Mouse (Mus musculus): ENCODE data around the gene Bbs7. TPM values are rescaled to one million over a fixed set of nuclear protein-coding genes. Genes with fewer than 3 reads are reported as not detected.
"Not testable (repeated sequence)": the region's sequence is repeated elsewhere in the genome, so short reads cannot be mapped to it uniquely, and the experiment has no call there.

Bbs7 gene
- polyA plus RNA-seq, 1 experiment: 2.4 TPM

DNA sequence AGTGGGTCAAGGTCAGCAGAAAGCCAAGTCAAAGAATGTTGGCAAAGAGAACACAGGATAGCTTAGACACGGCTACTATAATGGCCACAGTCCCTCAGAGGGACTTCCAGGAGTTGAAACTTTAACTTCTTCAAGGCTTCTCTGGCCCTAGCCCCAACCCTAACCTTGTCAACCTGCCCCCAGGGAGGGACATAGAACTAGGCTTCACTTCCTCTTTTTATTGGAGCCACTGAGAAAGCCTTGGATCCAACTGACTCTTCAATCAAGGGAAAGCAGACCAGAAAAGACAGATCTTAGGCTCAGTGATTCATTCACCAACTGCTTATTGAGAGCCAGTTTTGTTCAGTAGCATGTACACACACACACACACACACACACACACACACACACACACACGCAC, 13.5 kb upstream of the Bbs7 start:
- no peak overlapping the region for H3K4me3 ChIP-seq (ENCODE audit: control insufficient read depth, insufficient read depth, low read length)
- no peaks in the 10 kb centered on the region for H3K36me3 ChIP-seq (ENCODE audit: control insufficient read depth, insufficient read depth, low read length)
- 75% methylated on average over 2 of the region's 2 CpGs for WGBS
- no peaks in the 10 kb centered on the region for H3K27me3 ChIP-seq (ENCODE audit: control insufficient read depth, insufficient read depth, low read length)
- DNase-seq: no peak
- TF ChIP-seq POLR2A (IDR thresholded peaks at IDR 0.05; ENCODE audit: control insufficient read depth, extremely low read depth, insufficient read depth, low read length, poor library complexity) (no peak), CTCF (IDR thresholded peaks at IDR 0.05; ENCODE audit: borderline replicate concordance, control insufficient read depth, extremely low read depth, insufficient read depth, low read length, poor library complexity) (no peak)
- no peak overlapping the region for H3K27ac ChIP-seq (ENCODE audit: control insufficient read depth, insufficient read depth, low read length)
- no peaks in the 10 kb centered on the region for H3K4me1 ChIP-seq (replicated peaks; ENCODE audit: control insufficient read depth, insufficient read depth, low read length)

DNA sequence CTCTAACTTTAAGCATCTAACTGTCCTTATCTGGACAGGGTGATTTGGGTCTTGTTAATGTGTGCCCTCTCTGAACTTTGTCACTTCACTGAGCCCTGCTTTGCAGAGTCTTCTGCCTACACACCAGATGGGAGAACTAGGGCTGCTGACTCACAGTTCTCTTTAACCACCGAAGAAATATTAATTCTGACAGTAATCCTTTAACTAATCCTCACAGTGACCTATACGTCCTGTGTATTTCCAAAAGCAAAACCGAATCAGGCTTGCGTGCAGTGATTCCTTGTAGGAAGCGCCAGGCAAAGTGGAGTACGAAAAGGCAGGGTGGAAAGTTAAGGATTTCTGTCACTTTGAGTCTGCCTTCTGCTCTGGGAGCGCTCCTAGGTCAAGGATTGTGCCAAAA, 4.9 kb upstream of the Bbs7 start:
- Histone ChIP-seq H3K36me3 (ENCODE audit: control insufficient read depth, insufficient read depth, low read length) (no peaks in the 10 kb centered on the region), H3K4me3 (ENCODE audit: control insufficient read depth, insufficient read depth, low read length) (no peak overlapping the region), H3K27me3 (ENCODE audit: control insufficient read depth, insufficient read depth, low read length) (no peaks in the 10 kb centered on the region), H3K4me1 (replicated peaks; ENCODE audit: control insufficient read depth, insufficient read depth, low read length) (no peaks in the 10 kb centered on the region), H3K27ac (ENCODE audit: control insufficient read depth, insufficient read depth, low read length) (no peak overlapping the region)
- no peak for TF ChIP-seq CTCF (IDR thresholded peaks at IDR 0.05; ENCODE audit: borderline replicate concordance, control insufficient read depth, extremely low read depth, insufficient read depth, low read length, poor library complexity)
- no peak for TF ChIP-seq POLR2A (IDR thresholded peaks at IDR 0.05; ENCODE audit: control insufficient read depth, extremely low read depth, insufficient read depth, low read length, poor library complexity)
- no peak for DNase-seq
- WGBS: 87% methylated on average over 7 of the region's 7 CpGs

DNA sequence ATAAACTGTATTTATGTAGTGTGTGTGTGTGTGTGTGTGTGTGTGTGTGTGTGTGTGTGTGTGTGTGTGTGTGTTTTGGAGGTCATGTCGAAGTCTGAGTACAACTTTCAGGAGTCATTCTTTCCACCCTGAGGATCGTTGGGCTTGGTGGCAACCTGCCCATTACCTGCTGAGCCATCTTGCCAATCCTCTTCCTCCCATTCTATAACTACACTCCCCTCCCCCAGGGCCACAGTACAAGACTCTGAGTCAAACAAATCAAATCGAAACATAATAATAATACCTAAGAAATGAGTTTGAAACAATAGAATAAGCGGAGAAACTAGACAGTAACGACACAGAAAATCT, 605 bp upstream of the Bbs7 start:
- peaks cover 5% of the 10 kb centered on the region for H3K4me1 ChIP-seq (replicated peaks; ENCODE audit: control insufficient read depth, insufficient read depth, low read length)
- no peaks in the 10 kb centered on the region for H3K27me3 ChIP-seq (ENCODE audit: control insufficient read depth, insufficient read depth, low read length)
- TF ChIP-seq POLR2A (IDR thresholded peaks at IDR 0.05; ENCODE audit: control insufficient read depth, extremely low read depth, insufficient read depth, low read length, poor library complexity): no peak
- TF ChIP-seq CTCF (IDR thresholded peaks at IDR 0.05; ENCODE audit: borderline replicate concordance, control insufficient read depth, extremely low read depth, insufficient read depth, low read length, poor library complexity): no peak
- no peaks in the 10 kb centered on the region for H3K36me3 ChIP-seq (ENCODE audit: control insufficient read depth, insufficient read depth, low read length)
- no peak overlapping the region for H3K27ac ChIP-seq (ENCODE audit: control insufficient read depth, insufficient read depth, low read length)
- 65% methylated on average over 5 of the region's 5 CpGs for WGBS
- no peak overlapping the region for H3K4me3 ChIP-seq (ENCODE audit: control insufficient read depth, insufficient read depth, low read length)
- DNase-seq: no peak

- 45% methylated on average over 6 of the region's 6 CpGs for WGBS
- Histone ChIP-seq H3K4me1 (replicated peaks; ENCODE audit: control insufficient read depth, insufficient read depth, low read length) (peaks cover 5% of the 10 kb centered on the region), H3K27ac (ENCODE audit: control insufficient read depth, insufficient read depth, low read length) (no peak overlapping the region)
Observed at GRCm38 (mm10) chr3:36612687-36613086, 590 bp downstream of the Bbs7 start.

GRCm38 (mm10) chr3:36605894-36606783, 7.1 kb downstream of the Bbs7 start:
- Histone ChIP-seq H3K27me3 (ENCODE audit: control insufficient read depth, insufficient read depth, low read length) (no peaks in the 10 kb centered on the region), H3K4me3 (ENCODE audit: control insufficient read depth, insufficient read depth, low read length) (no peak overlapping the region), H3K27ac (ENCODE audit: control insufficient read depth, insufficient read depth, low read length) (no peak overlapping the region), H3K4me1 (replicated peaks; ENCODE audit: control insufficient read depth, insufficient read depth, low read length) (no peaks in the 10 kb centered on the region), H3K36me3 (ENCODE audit: control insufficient read depth, insufficient read depth, low read length) (no peaks in the 10 kb centered on the region)
- DNase-seq: no peak
- WGBS: 94% methylated on average over 7 of the region's 7 CpGs
- TF ChIP-seq POLR2A (IDR thresholded peaks at IDR 0.05; ENCODE audit: control insufficient read depth, extremely low read depth, insufficient read depth, low read length, poor library complexity) (no peak), CTCF (IDR thresholded peaks at IDR 0.05; ENCODE audit: borderline replicate concordance, control insufficient read depth, extremely low read depth, insufficient read depth, low read length, poor library complexity) (no peak)

More at GRCm38 (mm10) chr3:36612687-36613086, 590 bp downstream of the Bbs7 start:
- Histone ChIP-seq H3K36me3 (ENCODE audit: control insufficient read depth, insufficient read depth, low read length) (no peaks in the 10 kb centered on the region), H3K27me3 (ENCODE audit: control insufficient read depth, insufficient read depth, low read length) (no peaks in the 10 kb centered on the region), H3K4me3 (ENCODE audit: control insufficient read depth, insufficient read depth, low read length) (peak overlapping the region; percentile 50)
- no peak for DNase-seq
- TF ChIP-seq POLR2A (IDR thresholded peaks at IDR 0.05; ENCODE audit: control insufficient read depth, extremely low read depth, insufficient read depth, low read length, poor library complexity) (no peak), CTCF (IDR thresholded peaks at IDR 0.05; ENCODE audit: borderline replicate concordance, control insufficient read depth, extremely low read depth, insufficient read depth, low read length, poor library complexity) (no peak)

DNA sequence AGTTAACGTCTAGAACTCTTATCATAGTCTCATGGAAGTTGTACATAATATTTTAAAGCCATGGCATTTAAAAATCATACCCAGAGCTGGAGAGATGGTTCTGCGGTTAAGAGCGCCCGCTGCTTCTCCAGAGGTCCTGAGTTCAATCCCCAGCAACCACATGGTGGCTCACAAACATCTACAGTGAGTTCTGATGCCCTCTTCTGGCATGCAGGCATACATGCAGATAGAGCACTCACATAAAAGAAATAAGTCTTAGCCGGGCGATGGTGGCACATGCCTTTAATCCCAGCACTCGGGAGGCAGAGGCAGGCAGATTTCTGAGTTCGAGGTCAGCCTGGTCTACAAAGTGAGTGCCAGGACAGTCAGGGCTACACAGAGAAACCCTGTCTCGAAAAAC, 13.5 kb downstream of the Bbs7 start:
- not testable (repeated sequence) for H3K36me3 ChIP-seq (ENCODE audit: control insufficient read depth, insufficient read depth, low read length); H3K4me1 ChIP-seq (replicated peaks; ENCODE audit: control insufficient read depth, insufficient read depth, low read length); H3K27ac ChIP-seq (ENCODE audit: control insufficient read depth, insufficient read depth, low read length); H3K4me3 ChIP-seq (ENCODE audit: control insufficient read depth, insufficient read depth, low read length); H3K27me3 ChIP-seq (ENCODE audit: control insufficient read depth, insufficient read depth, low read length)
- DNase-seq: peak; percentile 1
- WGBS: 91% methylated on average over 8 of the region's 9 CpGs

GRCm38 (mm10) chr3:36598811-36599210, 14.5 kb downstream of the Bbs7 start:
- no peak for DNase-seq
- H3K4me1 ChIP-seq (replicated peaks; ENCODE audit: control insufficient read depth, insufficient read depth, low read length): no peaks in the 10 kb centered on the region
- H3K36me3 ChIP-seq (ENCODE audit: control insufficient read depth, insufficient read depth, low read length): no peaks in the 10 kb centered on the region
- TF ChIP-seq CTCF (IDR thresholded peaks at IDR 0.05; ENCODE audit: borderline replicate concordance, control insufficient read depth, extremely low read depth, insufficient read depth, low read length, poor library complexity) (no peak), POLR2A (IDR thresholded peaks at IDR 0.05; ENCODE audit: control insufficient read depth, extremely low read depth, insufficient read depth, low read length, poor library complexity) (no peak)
- WGBS: 91% methylated on average over 3 of the region's 3 CpGs
- H3K27ac ChIP-seq (ENCODE audit: control insufficient read depth, insufficient read depth, low read length): no peak overlapping the region
- H3K27me3 ChIP-seq (ENCODE audit: control insufficient read depth, insufficient read depth, low read length): no peaks in the 10 kb centered on the region
- H3K4me3 ChIP-seq (ENCODE audit: control insufficient read depth, insufficient read depth, low read length): no peak overlapping the region
